Mouse (Mus musculus): Measurements from ENCODE around the gene Pcp4l1. TPM values are rescaled to one million over a fixed set of nuclear protein-coding genes. Genes with fewer than 3 reads are reported as not detected.
A peak's percentile ranks its signal among the peaks of the same experiment; 100 is the strongest.
"Not testable (repeated sequence)": the region's sequence is repeated elsewhere in the genome, so short reads cannot be mapped to it uniquely, and the experiment has no call there.

Gene Pcp4l1
- total RNA-seq, 2 experiments from 2014 or later, result 3.2 TPM; not detected in 1

GRCm38 (mm10) chr1:171151966-171152365, 44.1 kb downstream of the Pcp4l1 start:
- ATAC-seq (replicated peaks; ENCODE audit: low FRiP score, poor library complexity, severe bottlenecking), result no peak

- peak; percentile 54 for ATAC-seq (replicated peaks; ENCODE audit: low FRiP score, poor library complexity, severe bottlenecking)
Observed at GRCm38 (mm10) chr1:171150838-171151391, 45.2 kb downstream of the Pcp4l1 start.

GRCm38 (mm10) chr1:171149974-171150760, 45.9 kb downstream of the Pcp4l1 start, which contains the start of the genes Sdhc and Mpz:
TSS of gene Sdhc (minus strand) at chr1:171150603.
TSS of gene Mpz (plus strand) at chr1:171150711.
- ATAC-seq (replicated peaks; ENCODE audit: low FRiP score, poor library complexity, severe bottlenecking), result peak; percentile 99

GRCm38 (mm10) chr1:171142981-171143380, 53.1 kb downstream of the Pcp4l1 start:
- not testable (repeated sequence) for ATAC-seq (replicated peaks; ENCODE audit: low FRiP score, poor library complexity, severe bottlenecking)

- ATAC-seq (replicated peaks; ENCODE audit: low FRiP score, poor library complexity, severe bottlenecking), result not testable (repeated sequence)
Observed at GRCm38 (mm10) chr1:171137486-171138155, 58.4 kb downstream of the Pcp4l1 start.

GRCm38 (mm10) chr1:171135600-171135999, 60.5 kb downstream of the Pcp4l1 start:
- no peak for ATAC-seq (replicated peaks; ENCODE audit: low FRiP score, poor library complexity, severe bottlenecking)

GRCm38 (mm10) chr1:171130971-171131370, 65.1 kb downstream of the Pcp4l1 start:
- ATAC-seq (replicated peaks; ENCODE audit: low FRiP score, poor library complexity, severe bottlenecking), result no peak

- no peak for ATAC-seq (replicated peaks; ENCODE audit: low FRiP score, poor library complexity, severe bottlenecking)
Observed at GRCm38 (mm10) chr1:171129251-171129650, 66.8 kb downstream of the Pcp4l1 start.

- ATAC-seq (replicated peaks; ENCODE audit: low FRiP score, poor library complexity, severe bottlenecking), result peak; percentile 75
Observed at GRCm38 (mm10) chr1:171124398-171124797, 71.7 kb downstream of the Pcp4l1 start.

Other genes with a start within 250 kb of the Pcp4l1 start
- gene Fcgr2b, start 219.7 kb downstream of the Pcp4l1 start, total RNA-seq (2015; ENCODE audit: low replicate concordance), result 38.0 and 43.5 TPM in 2 replicates
- gene Fcgr2b, start 219.7 kb downstream of the Pcp4l1 start, total RNA-seq (2017; ENCODE audit: low replicate concordance), result 20.1 and 23.1 TPM in 2 replicates
- gene Fcgr4, start 177.3 kb downstream of the Pcp4l1 start, total RNA-seq (2015; ENCODE audit: low replicate concordance), result 15.3 and 27.5 TPM in 2 replicates
- gene Fcgr4, start 177.3 kb downstream of the Pcp4l1 start, total RNA-seq (2017; ENCODE audit: low replicate concordance), result 9.3 and 10.6 TPM in 2 replicates
- 100 and 146 TPM in 2 replicates for gene Fcgr3, start 131.3 kb downstream of the Pcp4l1 start, total RNA-seq (2015; ENCODE audit: low replicate concordance)
- 78.3 and 110 TPM in 2 replicates for gene Fcgr3, start 131.3 kb downstream of the Pcp4l1 start, total RNA-seq (2017; ENCODE audit: low replicate concordance)
- not detected in 2 replicates for gene Cfap126, start 82.3 kb downstream of the Pcp4l1 start, total RNA-seq (2015; ENCODE audit: low replicate concordance)
- not detected in 2 replicates for gene Cfap126, start 82.3 kb downstream of the Pcp4l1 start, total RNA-seq (2017; ENCODE audit: low replicate concordance)
- 15.6 and 40.3 TPM in 2 replicates for gene Sdhc, start 45.7 kb downstream of the Pcp4l1 start, total RNA-seq (2015; ENCODE audit: low replicate concordance)
- gene Sdhc, start 45.7 kb downstream of the Pcp4l1 start, total RNA-seq (2017; ENCODE audit: low replicate concordance), result 9.2 and 20.0 TPM in 2 replicates
- gene Mpz, start 45.6 kb downstream of the Pcp4l1 start, total RNA-seq (2015; ENCODE audit: low replicate concordance), result not detected in 2 replicates
- gene Mpz, start 45.6 kb downstream of the Pcp4l1 start, total RNA-seq (2017; ENCODE audit: low replicate concordance), result not detected in 2 replicates
- gene Nr1i3, start 17.7 kb upstream of the Pcp4l1 start, total RNA-seq (2015; ENCODE audit: low replicate concordance), result not detected in 2 replicates
- gene Nr1i3, start 17.7 kb upstream of the Pcp4l1 start, total RNA-seq (2017; ENCODE audit: low replicate concordance), result not detected in 2 replicates
- gene Tomm40l, start 26.2 kb upstream of the Pcp4l1 start, total RNA-seq (2015; ENCODE audit: low replicate concordance), result 4.0 and 4.2 TPM in 2 replicates
- 2.2 and 2.6 TPM in 2 replicates for gene Tomm40l, start 26.2 kb upstream of the Pcp4l1 start, total RNA-seq (2017; ENCODE audit: low replicate concordance)
- gene Apoa2, start 28.8 kb upstream of the Pcp4l1 start, total RNA-seq (2015; ENCODE audit: low replicate concordance), result not detected in 2 replicates
- not detected in 2 replicates for gene Apoa2, start 28.8 kb upstream of the Pcp4l1 start, total RNA-seq (2017; ENCODE audit: low replicate concordance)
- 269 and 282 TPM in 2 replicates for gene Fcer1g, start 38.1 kb upstream of the Pcp4l1 start, total RNA-seq (2015; ENCODE audit: low replicate concordance)
- 89.5 and 162 TPM in 2 replicates for gene Fcer1g, start 38.1 kb upstream of the Pcp4l1 start, total RNA-seq (2017; ENCODE audit: low replicate concordance)
- gene Adamts4, start 54.2 kb upstream of the Pcp4l1 start, total RNA-seq (2015; ENCODE audit: low replicate concordance), result 0.19 TPM in 1 of 2 replicates, not detected in the other
- not detected in 2 replicates for gene Adamts4, start 54.2 kb upstream of the Pcp4l1 start, total RNA-seq (2017; ENCODE audit: low replicate concordance)
- gene Ndufs2, start 55.1 kb upstream of the Pcp4l1 start, total RNA-seq (2015; ENCODE audit: low replicate concordance), result 62.9 and 78.4 TPM in 2 replicates
- gene Ndufs2, start 55.1 kb upstream of the Pcp4l1 start, total RNA-seq (2017; ENCODE audit: low replicate concordance), result 48.0 and 62.1 TPM in 2 replicates
- gene B4galt3, start 74.1 kb upstream of the Pcp4l1 start, total RNA-seq (2015; ENCODE audit: low replicate concordance), result 8.1 and 11.3 TPM in 2 replicates
- 7.7 and 29.1 TPM in 2 replicates for gene B4galt3, start 74.1 kb upstream of the Pcp4l1 start, total RNA-seq (2017; ENCODE audit: low replicate concordance)
- 416 and 462 TPM in 2 replicates for gene Ppox, start 84.9 kb upstream of the Pcp4l1 start, total RNA-seq (2015; ENCODE audit: low replicate concordance)
- 506 and 765 TPM in 2 replicates for gene Ppox, start 84.9 kb upstream of the Pcp4l1 start, total RNA-seq (2017; ENCODE audit: low replicate concordance)
- gene Usp21, start 91.7 kb upstream of the Pcp4l1 start, total RNA-seq (2015; ENCODE audit: low replicate concordance), result 9.6 and 12.1 TPM in 2 replicates
- gene Usp21, start 91.7 kb upstream of the Pcp4l1 start, total RNA-seq (2017; ENCODE audit: low replicate concordance), result 9.4 and 13.9 TPM in 2 replicates
- gene Ufc1, start 98.8 kb upstream of the Pcp4l1 start, total RNA-seq (2015; ENCODE audit: low replicate concordance), result 23.4 and 28.6 TPM in 2 replicates
- gene Ufc1, start 98.8 kb upstream of the Pcp4l1 start, total RNA-seq (2017; ENCODE audit: low replicate concordance), result 13.9 and 19.3 TPM in 2 replicates
- 3.8 and 4.8 TPM in 2 replicates for gene Dedd, start 132.9 kb upstream of the Pcp4l1 start, total RNA-seq (2015; ENCODE audit: low replicate concordance)
- 4.3 and 6.7 TPM in 2 replicates for gene Dedd, start 132.9 kb upstream of the Pcp4l1 start, total RNA-seq (2017; ENCODE audit: low replicate concordance)
- gene Nit1, start 149.4 kb upstream of the Pcp4l1 start, total RNA-seq (2015; ENCODE audit: low replicate concordance), result 6.7 and 7.3 TPM in 2 replicates
- 11.0 and 13.8 TPM in 2 replicates for gene Nit1, start 149.4 kb upstream of the Pcp4l1 start, total RNA-seq (2017; ENCODE audit: low replicate concordance)
- gene Pfdn2, start 149.4 kb upstream of the Pcp4l1 start, total RNA-seq (2015; ENCODE audit: low replicate concordance), result 5.4 and 7.1 TPM in 2 replicates
- 1.5 and 15.1 TPM in 2 replicates for gene Pfdn2, start 149.4 kb upstream of the Pcp4l1 start, total RNA-seq (2017; ENCODE audit: low replicate concordance)
- not detected in 2 replicates for gene Klhdc9, start 164.5 kb upstream of the Pcp4l1 start, total RNA-seq (2015; ENCODE audit: low replicate concordance)
- not detected in 2 replicates for gene Klhdc9, start 164.5 kb upstream of the Pcp4l1 start, total RNA-seq (2017; ENCODE audit: low replicate concordance)
- not detected in 2 replicates for gene Nectin4, start 173.8 kb upstream of the Pcp4l1 start, total RNA-seq (2015; ENCODE audit: low replicate concordance)
- 0.68 TPM in 1 of 2 replicates, not detected in the other for gene Nectin4, start 173.8 kb upstream of the Pcp4l1 start, total RNA-seq (2017; ENCODE audit: low replicate concordance)
- gene Arhgap30, start 192.7 kb upstream of the Pcp4l1 start, total RNA-seq (2015; ENCODE audit: low replicate concordance), result 20.1 and 21.1 TPM in 2 replicates
- gene Arhgap30, start 192.7 kb upstream of the Pcp4l1 start, total RNA-seq (2017; ENCODE audit: low replicate concordance), result 25.9 and 26.9 TPM in 2 replicates
- gene Usf1, start 215.0 kb upstream of the Pcp4l1 start, total RNA-seq (2015; ENCODE audit: low replicate concordance), result 2.7 and 12.7 TPM in 2 replicates
- 9.1 and 23.1 TPM in 2 replicates for gene Usf1, start 215.0 kb upstream of the Pcp4l1 start, total RNA-seq (2017; ENCODE audit: low replicate concordance)
- not detected in 2 replicates for gene Tstd1, start 222.6 kb upstream of the Pcp4l1 start, total RNA-seq (2015; ENCODE audit: low replicate concordance)
- gene Tstd1, start 222.6 kb upstream of the Pcp4l1 start, total RNA-seq (2017; ENCODE audit: low replicate concordance), result not detected in 2 replicates
- gene F11r, start 241.3 kb upstream of the Pcp4l1 start, total RNA-seq (2015; ENCODE audit: low replicate concordance), result not detected in 2 replicates
- 0.42 TPM in 1 of 2 replicates, not detected in the other for gene F11r, start 241.3 kb upstream of the Pcp4l1 start, total RNA-seq (2017; ENCODE audit: low replicate concordance)